Mouse (Mus musculus): ENCODE results near the gene Prex1. TPM values are rescaled to one million over a fixed set of nuclear protein-coding genes. Genes with fewer than 3 reads are reported as not detected.
A peak's percentile ranks its signal among the peaks of the same experiment; 100 is the strongest.

Gene Prex1
- polyA plus RNA-seq, 1 experiment from 2014 or later: 22.0 TPM

DNA sequence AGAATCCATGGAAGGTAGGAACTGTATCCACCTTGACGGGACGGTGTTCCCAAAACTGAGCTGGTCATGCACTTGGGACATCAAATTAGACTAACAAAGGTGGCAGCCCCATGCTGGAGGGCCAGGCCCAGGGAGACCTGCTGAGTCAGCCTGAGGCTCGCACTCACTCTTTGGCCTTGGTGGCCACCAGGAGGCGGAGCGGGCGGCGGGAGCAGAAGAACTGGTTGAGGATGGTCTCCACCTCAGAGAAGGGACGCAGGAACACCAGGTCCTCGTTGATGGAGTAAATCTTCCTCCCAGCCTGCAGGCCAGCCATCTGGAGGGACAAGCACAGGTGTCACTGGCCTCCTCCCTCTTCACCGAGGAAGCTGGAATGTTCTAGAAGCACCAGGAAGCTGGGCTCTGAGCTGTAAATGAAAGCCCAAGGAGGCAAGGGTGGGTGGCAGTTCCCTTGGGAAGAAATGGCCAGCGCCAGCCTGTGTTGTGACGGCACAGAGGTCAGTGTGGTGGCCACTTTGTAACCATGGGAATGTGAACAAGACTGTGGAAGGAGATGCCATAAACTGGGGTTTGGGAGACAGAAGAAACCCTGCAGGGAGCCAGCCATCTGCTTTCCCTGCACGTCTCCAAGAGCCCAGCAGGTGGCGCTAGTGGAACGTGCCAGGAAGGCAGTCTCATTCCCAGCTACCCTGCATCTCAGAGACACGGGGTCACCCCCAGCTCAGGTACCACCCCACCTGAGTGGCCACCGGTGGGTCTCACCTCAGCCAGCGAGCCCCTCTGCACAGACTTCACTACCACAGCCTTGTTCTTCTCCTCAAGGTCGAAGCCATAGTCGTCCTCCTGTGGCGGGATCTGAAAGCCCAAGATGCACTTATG, 121.4 kb downstream of the Prex1 start:
- peak; percentile 45 for ATAC-seq
- no peaks in the 10 kb centered on the region for H3K9me3 ChIP-seq (replicated peaks; ENCODE audit: control insufficient read depth, low read length, poor library complexity, severe bottlenecking)
- no peak overlapping the region for H3K27ac ChIP-seq (ENCODE audit: low read length)
- 47% methylated on average over 21 of the region's 21 CpGs for WGBS
- no peak overlapping the region for H3K4me3 ChIP-seq (ENCODE audit: low read depth, low read length)
- H3K36me3 ChIP-seq (ENCODE audit: control insufficient read depth, insufficient read depth, low read length): no peaks in the 10 kb centered on the region
- H3K9ac ChIP-seq (ENCODE audit: low read depth, low read length): no peak overlapping the region
- H3K4me2 ChIP-seq (ENCODE audit: low read length): no peak overlapping the region
- H3K27me3 ChIP-seq (ENCODE audit: control insufficient read depth, insufficient read depth, low read depth, low read length): no peaks in the 10 kb centered on the region
- H3K4me1 ChIP-seq (ENCODE audit: control insufficient read depth, insufficient read depth, low read length): no peaks in the 10 kb centered on the region

DNA sequence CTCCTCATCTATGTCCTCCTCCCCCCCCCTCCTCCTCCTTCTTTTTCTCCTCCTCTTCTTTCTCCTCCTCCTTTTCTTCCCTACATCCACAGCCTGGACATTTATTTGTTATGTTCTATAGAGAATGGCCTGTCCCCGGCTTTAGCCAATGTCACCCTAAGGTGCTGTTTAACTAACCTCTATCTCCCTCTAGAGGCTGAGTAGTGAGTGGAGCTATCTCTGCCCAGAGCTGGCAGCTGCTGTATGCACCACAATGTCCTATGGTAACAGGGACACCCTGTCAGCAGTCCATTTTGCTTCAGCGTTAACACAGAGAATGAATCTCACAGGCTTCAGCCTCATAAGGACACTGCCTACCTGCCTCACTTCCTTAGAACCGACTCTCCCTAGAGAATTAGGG, 129.1 kb downstream of the Prex1 start:
- H3K4me1 ChIP-seq (ENCODE audit: control insufficient read depth, insufficient read depth, low read length): no peaks in the 10 kb centered on the region
- H3K4me3 ChIP-seq (ENCODE audit: low read depth, low read length): no peak overlapping the region
- H3K9ac ChIP-seq (ENCODE audit: low read depth, low read length): no peak overlapping the region
- no peaks in the 10 kb centered on the region for H3K27me3 ChIP-seq (ENCODE audit: control insufficient read depth, insufficient read depth, low read depth, low read length)
- H3K27ac ChIP-seq (ENCODE audit: low read length): no peak overlapping the region
- 86% methylated on average over 3 of the region's 3 CpGs for WGBS
- 0 out of 2 replicates have a peak, but pooled peaks cover 7% of the 10 kb centered on the region for H3K36me3 ChIP-seq (ENCODE audit: control insufficient read depth, insufficient read depth, low read length)
- no peak overlapping the region for H3K4me2 ChIP-seq (ENCODE audit: low read length)
- H3K9me3 ChIP-seq (replicated peaks; ENCODE audit: control insufficient read depth, low read length, poor library complexity, severe bottlenecking): no peaks in the 10 kb centered on the region
- no peak for ATAC-seq

DNA sequence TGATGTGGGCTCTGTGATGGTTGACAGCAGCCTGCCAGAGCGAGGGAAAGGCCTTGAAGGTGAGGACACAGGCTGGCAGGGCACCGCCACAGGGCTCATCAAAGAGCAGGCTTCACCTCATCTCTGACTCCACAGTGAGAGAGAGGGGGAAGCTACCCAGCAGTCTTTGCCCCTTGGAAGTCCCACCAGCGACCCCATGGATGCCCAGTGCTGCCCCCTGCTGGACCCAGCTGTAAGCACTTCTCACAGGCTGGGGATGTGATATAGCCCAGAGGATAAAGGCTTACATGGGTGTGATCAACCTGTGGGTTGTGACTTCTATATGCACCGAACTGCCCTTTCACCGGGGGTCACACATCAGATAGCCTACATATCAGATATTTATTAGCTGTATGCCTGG, 130.3 kb downstream of the Prex1 start:
- Histone ChIP-seq H3K27ac (ENCODE audit: low read length) (no peak overlapping the region), H3K4me2 (ENCODE audit: low read length) (no peak overlapping the region)

DNA sequence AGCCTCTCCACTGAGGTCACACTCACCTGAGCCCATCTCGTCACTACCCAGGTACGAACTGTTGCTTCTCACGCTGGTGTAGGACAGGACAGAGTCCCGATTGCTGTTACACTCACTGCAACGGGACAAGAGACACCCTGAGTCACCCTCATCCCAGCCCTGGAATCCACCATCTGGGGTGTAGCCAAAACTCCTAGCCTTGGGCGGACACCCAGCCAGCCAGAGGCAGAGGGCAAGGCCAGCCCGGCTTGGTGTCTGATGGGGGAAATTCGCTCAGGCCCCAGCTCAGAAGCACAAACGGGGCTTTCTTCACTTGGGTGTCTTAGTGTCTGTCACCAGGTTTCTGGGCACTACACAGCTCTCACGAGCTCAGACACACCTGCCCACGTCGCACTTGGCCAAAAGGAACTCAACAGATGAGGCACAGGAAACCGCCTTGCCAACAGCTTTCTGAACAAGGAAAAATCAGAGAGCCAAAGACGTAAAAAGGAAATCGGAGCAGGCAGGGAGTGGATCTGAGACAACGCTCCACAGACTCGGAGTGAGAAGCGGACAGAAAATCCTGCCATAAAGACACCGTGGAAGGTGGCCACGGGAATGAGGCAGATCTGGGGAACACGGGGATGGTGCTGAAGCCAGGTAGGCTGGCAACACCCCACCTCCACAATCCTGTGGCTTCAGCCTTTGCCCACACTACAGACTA, 131.6 kb downstream of the Prex1 start:
- Histone ChIP-seq H3K4me2 (ENCODE audit: low read length) (no peak overlapping the region), H3K27me3 (ENCODE audit: control insufficient read depth, insufficient read depth, low read depth, low read length) (no peaks in the 10 kb centered on the region), H3K4me3 (ENCODE audit: low read depth, low read length) (no peak overlapping the region), H3K27ac (ENCODE audit: low read length) (no peak overlapping the region), H3K9ac (ENCODE audit: low read depth, low read length) (no peak overlapping the region), H3K36me3 (ENCODE audit: control insufficient read depth, insufficient read depth, low read length) (0 out of 2 replicates have a peak, but pooled peaks cover 7% of the 10 kb centered on the region), H3K9me3 (replicated peaks; ENCODE audit: control insufficient read depth, low read length, poor library complexity, severe bottlenecking) (no peaks in the 10 kb centered on the region), H3K4me1 (ENCODE audit: control insufficient read depth, insufficient read depth, low read length) (no peaks in the 10 kb centered on the region)
- WGBS: 94% methylated on average over 21 of the region's 21 CpGs
- ATAC-seq: no peak

More for the DNA sequence above, 130.3 kb downstream of the Prex1 start:
- Histone ChIP-seq H3K9ac (ENCODE audit: low read depth, low read length) (no peak overlapping the region), H3K36me3 (ENCODE audit: control insufficient read depth, insufficient read depth, low read length) (0 out of 2 replicates have a peak, but pooled peaks cover 7% of the 10 kb centered on the region), H3K9me3 (replicated peaks; ENCODE audit: control insufficient read depth, low read length, poor library complexity, severe bottlenecking) (no peaks in the 10 kb centered on the region), H3K4me1 (ENCODE audit: control insufficient read depth, insufficient read depth, low read length) (no peaks in the 10 kb centered on the region), H3K27me3 (ENCODE audit: control insufficient read depth, insufficient read depth, low read depth, low read length) (no peaks in the 10 kb centered on the region), H3K4me3 (ENCODE audit: low read depth, low read length) (no peak overlapping the region)
- 92% methylated on average over 5 of the region's 5 CpGs for WGBS
- ATAC-seq: no peak

DNA sequence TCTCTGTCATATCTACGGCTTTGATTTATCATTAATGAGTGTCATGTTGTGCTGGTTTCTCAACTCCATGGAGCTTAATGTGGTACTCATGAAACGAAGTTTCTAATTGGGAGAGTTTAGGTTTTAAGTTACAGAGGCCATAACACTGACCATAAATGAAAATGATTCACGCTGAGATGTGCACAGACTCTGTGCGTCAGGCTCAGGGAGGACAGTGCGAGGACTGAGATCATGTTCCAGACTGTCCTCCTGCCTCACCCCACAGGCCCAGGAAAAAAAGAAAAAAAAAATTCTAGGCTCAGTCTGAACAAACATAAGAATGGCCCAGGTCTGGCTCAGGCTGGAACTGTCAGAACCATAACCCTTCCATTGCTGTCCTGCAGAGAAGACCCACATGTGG, 133.8 kb downstream of the Prex1 start:
- Histone ChIP-seq H3K27me3 (ENCODE audit: control insufficient read depth, insufficient read depth, low read depth, low read length) (no peaks in the 10 kb centered on the region), H3K4me3 (ENCODE audit: low read depth, low read length) (no peak overlapping the region), H3K4me2 (ENCODE audit: low read length) (no peak overlapping the region), H3K4me1 (ENCODE audit: control insufficient read depth, insufficient read depth, low read length) (peaks cover 2% of the 10 kb centered on the region; the same call in 1 of the 2 replicates), H3K36me3 (ENCODE audit: control insufficient read depth, insufficient read depth, low read length) (no peaks in the 10 kb centered on the region), H3K9ac (ENCODE audit: low read depth, low read length) (no peak overlapping the region), H3K9me3 (replicated peaks; ENCODE audit: control insufficient read depth, low read length, poor library complexity, severe bottlenecking) (no peaks in the 10 kb centered on the region), H3K27ac (ENCODE audit: low read length) (no peak overlapping the region)
- WGBS: 95% methylated on average over 5 of the region's 5 CpGs
- ATAC-seq: no peak

DNA sequence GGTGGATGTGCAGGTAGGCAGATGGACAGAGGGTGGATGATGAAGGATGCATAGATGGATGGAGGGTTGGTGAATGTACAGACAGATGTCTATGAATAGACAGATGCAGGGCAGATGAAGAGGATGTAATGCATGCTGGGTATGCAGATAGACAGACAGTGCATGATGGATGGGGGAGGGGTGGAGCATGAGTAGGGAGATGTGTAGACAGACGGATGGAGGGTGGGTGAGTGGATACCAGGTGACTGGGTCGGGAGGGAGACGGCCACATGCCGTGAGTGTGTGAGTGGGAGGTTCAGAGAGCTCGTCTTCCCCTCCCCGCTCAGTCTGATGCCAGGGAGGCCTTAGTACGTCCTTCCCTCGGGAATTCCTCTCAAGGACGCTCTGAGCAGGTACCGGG, 134.3 kb downstream of the Prex1 start:
- H3K27ac ChIP-seq (ENCODE audit: low read length): no peak overlapping the region
- no peaks in the 10 kb centered on the region for H3K27me3 ChIP-seq (ENCODE audit: control insufficient read depth, insufficient read depth, low read depth, low read length)
- H3K9ac ChIP-seq (ENCODE audit: low read depth, low read length): no peak overlapping the region
- H3K4me1 ChIP-seq (ENCODE audit: control insufficient read depth, insufficient read depth, low read length): peaks cover 2% of the 10 kb centered on the region; the same call in 1 of the 2 replicates
- H3K36me3 ChIP-seq (ENCODE audit: control insufficient read depth, insufficient read depth, low read length): no peaks in the 10 kb centered on the region
- 89% methylated on average over 10 of the region's 10 CpGs for WGBS
- no peak for ATAC-seq
- no peak overlapping the region for H3K4me3 ChIP-seq (ENCODE audit: low read depth, low read length)
- H3K9me3 ChIP-seq (replicated peaks; ENCODE audit: control insufficient read depth, low read length, poor library complexity, severe bottlenecking): no peaks in the 10 kb centered on the region
- no peak overlapping the region for H3K4me2 ChIP-seq (ENCODE audit: low read length)

DNA sequence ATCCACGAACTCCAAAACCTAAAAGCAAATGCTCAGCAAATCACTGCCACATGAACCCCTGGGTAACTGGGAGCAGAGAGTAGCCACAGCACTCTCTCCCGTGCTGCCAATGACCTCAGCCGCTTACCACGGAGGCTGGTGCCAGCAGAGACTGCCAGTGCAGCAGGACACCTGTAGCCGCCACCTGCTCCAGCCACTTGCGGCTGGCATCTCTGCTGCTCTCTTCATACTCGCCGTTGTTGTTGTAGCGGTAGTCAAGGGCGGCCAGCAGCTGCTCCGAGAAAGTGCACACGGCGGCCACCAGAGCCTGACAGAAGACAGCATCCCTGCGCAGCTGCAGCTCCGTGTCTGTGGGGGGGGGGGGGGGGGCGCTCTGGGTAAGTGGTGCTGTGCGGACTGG, 138.2 kb downstream of the Prex1 start:
- Histone ChIP-seq H3K27me3 (ENCODE audit: control insufficient read depth, insufficient read depth, low read depth, low read length) (no peaks in the 10 kb centered on the region), H3K9me3 (replicated peaks; ENCODE audit: control insufficient read depth, low read length, poor library complexity, severe bottlenecking) (no peaks in the 10 kb centered on the region), H3K4me2 (ENCODE audit: low read length) (no peak overlapping the region), H3K4me3 (ENCODE audit: low read depth, low read length) (no peak overlapping the region), H3K36me3 (ENCODE audit: control insufficient read depth, insufficient read depth, low read length) (no peaks in the 10 kb centered on the region; the same call in 1 of the 2 replicates), H3K27ac (ENCODE audit: low read length) (0 out of 2 replicates have a peak overlapping the region, but pooled peaks have one; percentile 22), H3K4me1 (ENCODE audit: control insufficient read depth, insufficient read depth, low read length) (peaks cover 2% of the 10 kb centered on the region; the same call in 1 of the 2 replicates), H3K9ac (ENCODE audit: low read depth, low read length) (0 out of 2 replicates have a peak overlapping the region, but pooled peaks have one; percentile 0)
- no peak for ATAC-seq
- 48% methylated on average over 15 of the region's 17 CpGs for WGBS

DNA sequence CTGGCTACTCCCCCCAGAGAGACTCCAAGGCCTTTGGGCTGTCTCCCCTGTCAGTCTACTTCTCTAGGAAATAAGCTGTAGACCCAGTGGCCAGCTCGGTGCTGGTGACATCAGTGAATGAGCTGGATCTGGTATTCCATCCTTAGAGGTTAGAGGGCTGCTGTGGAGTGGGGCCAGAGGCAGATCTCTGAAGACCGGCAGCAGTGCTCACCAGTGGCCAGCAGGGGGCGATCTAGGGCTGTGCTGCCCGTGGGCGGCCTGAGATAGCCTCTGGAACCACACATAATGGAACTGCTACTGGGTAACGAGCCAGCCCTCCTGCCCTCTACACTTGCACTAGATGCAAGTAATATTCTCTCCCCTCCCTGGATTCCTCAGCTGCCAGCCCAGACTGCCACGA, 138.7 kb downstream of the Prex1 start:
- Histone ChIP-seq H3K4me1 (ENCODE audit: control insufficient read depth, insufficient read depth, low read length) (peaks cover 2% of the 10 kb centered on the region; the same call in 1 of the 2 replicates), H3K9ac (ENCODE audit: low read depth, low read length) (no peak overlapping the region), H3K27ac (ENCODE audit: low read length) (0 out of 2 replicates have a peak overlapping the region, but pooled peaks have one; percentile 22), H3K4me2 (ENCODE audit: low read length) (no peak overlapping the region), H3K27me3 (ENCODE audit: control insufficient read depth, insufficient read depth, low read depth, low read length) (no peaks in the 10 kb centered on the region), H3K9me3 (replicated peaks; ENCODE audit: control insufficient read depth, low read length, poor library complexity, severe bottlenecking) (no peaks in the 10 kb centered on the region), H3K4me3 (ENCODE audit: low read depth, low read length) (no peak overlapping the region), H3K36me3 (ENCODE audit: control insufficient read depth, insufficient read depth, low read length) (no peaks in the 10 kb centered on the region; the same call in 1 of the 2 replicates)
- WGBS: 23% methylated on average over 7 of the region's 7 CpGs
- ATAC-seq: no peak

DNA sequence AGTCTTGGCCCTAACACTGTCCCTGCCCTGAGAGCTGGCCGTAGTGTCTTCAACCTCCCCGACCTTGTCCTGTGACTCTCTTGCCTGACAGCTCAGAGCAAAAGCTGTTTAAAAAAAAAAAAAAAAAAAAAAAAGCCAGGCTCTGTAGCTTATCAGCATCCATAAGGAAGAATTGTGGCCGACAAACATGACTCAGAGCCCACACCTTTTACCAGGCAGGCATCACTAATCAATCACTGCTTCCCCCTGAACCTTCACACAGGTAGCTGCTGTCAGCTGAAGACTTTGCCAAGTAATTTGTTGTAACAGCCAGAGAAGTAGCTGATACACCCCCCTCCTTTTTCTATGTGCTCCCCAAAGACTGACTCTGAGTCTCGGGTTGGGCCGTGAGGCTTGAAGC, 140.0 kb downstream of the Prex1 start:
- Histone ChIP-seq H3K4me1 (ENCODE audit: control insufficient read depth, insufficient read depth, low read length) (peaks cover 2% of the 10 kb centered on the region; the same call in 1 of the 2 replicates), H3K9ac (ENCODE audit: low read depth, low read length) (no peak overlapping the region), H3K27ac (ENCODE audit: low read length) (no peak overlapping the region), H3K4me2 (ENCODE audit: low read length) (no peak overlapping the region), H3K36me3 (ENCODE audit: control insufficient read depth, insufficient read depth, low read length) (no peaks in the 10 kb centered on the region; the same call in 1 of the 2 replicates), H3K4me3 (ENCODE audit: low read depth, low read length) (no peak overlapping the region), H3K9me3 (replicated peaks; ENCODE audit: control insufficient read depth, low read length, poor library complexity, severe bottlenecking) (no peaks in the 10 kb centered on the region), H3K27me3 (ENCODE audit: control insufficient read depth, insufficient read depth, low read depth, low read length) (no peaks in the 10 kb centered on the region)
- 88% methylated on average over 5 of the region's 5 CpGs for WGBS
- no peak for ATAC-seq

Data from midbrain, embryonic 16.5 days (tissue).